8 mouse cellular contexts compared by ENCODE assay signal in genomic region chr9:83146446-83147188, GRCm38 (mm10). TPM values are rescaled to one million over a fixed set of nuclear protein-coding genes. Genes with fewer than 3 reads are reported as not detected.
DNase-seq lines count a peak whose midpoint lies in the region; TF ChIP-seq lines count a peak whose summit lies in the region.

Gene Hmgn3, minus strand, starts transcription at chr9:83146685.

- peak within 1 kb of the TSS; percentile 92 for H3K4me3 ChIP-seq in cortical plate, adult 2 months (ENCODE audit: insufficient read depth, low read length)

- peak; percentile 92 for DNase-seq in adipocyte (ENCODE audit: low spot score)
- peak; percentile 90 for DNase-seq in gastrocnemius, postnatal 14 days
- peak; percentile 53 for DNase-seq in hindlimb bud, embryonic 11.5 days (ENCODE audit: extremely low spot score, low read depth, low spot score)
- peak; percentile 94 to 97 for DNase-seq in left cerebral cortex, adult 18-20 months (ENCODE audit: low spot score in 2 of 2)
- DNase-seq in lung, postnatal 36 days: peak; percentile 92
- peak; percentile 96 for DNase-seq in retina, postnatal 1 day
- DNase-seq in thymus, postnatal 36 days: peak; percentile 67 to 75

- intact Hi-C loops in gastrocnemius, postnatal 14 days (cut with DNase I; ENCODE audit: low total_unique reads): no loop called here

- H3K4me1 ChIP-seq in cortical plate, adult 2 months (ENCODE audit: control insufficient read depth, insufficient read depth, low read length): peaks cover 2% of the 10 kb centered on the region; the same call in 1 of the 2 replicates

- H3K27ac ChIP-seq in cortical plate, adult 2 months (ENCODE audit: insufficient read depth, low read length): peak within 1 kb of the TSS; percentile 88

- TF ChIP-seq POLR2A in cortical plate, adult 2 months (IDR thresholded peaks at IDR 0.05; ENCODE audit: extremely low read depth, insufficient read depth, low read length): peak; percentile 74

- no peak for TF ChIP-seq CTCF in cortical plate, adult 2 months (IDR thresholded peaks at IDR 0.05; ENCODE audit: extremely low read depth, insufficient read depth, low read length)

RNA-seq across cellular contexts. Expression of gene Hmgn3, which starts in this region (rescaled TPM):
- polyA plus RNA-seq in cortical plate, adult 2 months (2012; rRNA removed): 151 and 172 TPM in 2 replicates
- 10 to 100 TPM; 14.9 to 20.5 TPM for total RNA-seq in gastrocnemius, postnatal 14 days (2021)
- total RNA-seq in left cerebral cortex, adult 18-20 months (2021): 10 to 100 TPM; 64.5 to 75.2 TPM

Comparison
In these comparisons a context has a peak if more than half of its experiments do, and no peak if none do; other contexts are left out.
1. Peak in every context shown above with its lines: DNase-seq, H3K4me3 ChIP-seq and H3K27ac ChIP-seq.